ENCODE assay signal across 8 mouse cellular contexts in the genomic region with DNA sequence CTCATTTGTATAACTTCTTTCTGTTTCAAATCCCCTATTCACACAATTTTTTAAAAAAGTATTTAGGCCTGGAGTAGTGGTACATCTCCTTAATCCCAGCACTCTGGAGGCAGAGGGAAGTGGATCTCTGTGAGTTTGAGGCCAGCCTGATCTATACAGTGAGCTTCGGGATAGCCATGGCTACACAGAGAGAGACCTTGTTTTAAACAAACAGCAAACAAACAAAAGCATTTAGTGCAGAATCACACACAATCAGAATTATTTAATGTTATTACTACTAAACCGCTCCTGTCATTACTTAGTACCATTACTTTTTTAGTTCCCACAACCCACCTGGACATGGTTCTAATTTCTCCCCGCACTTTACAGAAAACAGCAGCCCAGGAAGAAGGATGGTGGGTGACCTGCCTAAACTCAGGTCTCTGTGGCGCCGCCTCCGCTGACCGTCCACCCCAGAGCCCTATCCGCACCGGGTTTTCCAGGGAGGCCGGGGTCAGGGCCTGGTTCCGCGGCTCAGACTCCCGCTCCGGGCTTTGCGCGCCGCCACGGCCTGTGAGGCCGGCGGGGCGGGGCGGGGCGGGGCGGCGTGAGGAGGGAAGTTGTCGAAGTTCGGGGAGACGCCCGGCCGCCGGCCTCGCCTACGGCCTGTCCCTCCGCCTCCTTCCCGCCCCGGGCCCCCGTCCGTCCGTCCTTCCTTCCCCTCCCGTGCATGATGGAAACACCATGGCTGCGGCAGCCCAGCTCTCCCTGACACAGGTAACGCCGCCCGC. TPM values are rescaled to one million over a fixed set of nuclear protein-coding genes. Genes with fewer than 3 reads are reported as not detected.
DNase-seq lines count a peak whose midpoint lies in the region; ATAC-seq and TF ChIP-seq lines count a peak whose summit lies in the region.

A gene (plus strand): TSS at position 580 of the 770 bp plus-strand sequence.

- TF ChIP-seq CTCF in liver, adult 2 months (IDR thresholded peaks at IDR 0.05; ENCODE audit: low read depth, low read length), result no peak

- H3K36me3 ChIP-seq in heart, embryonic 11.5 days (ENCODE audit: control insufficient read depth, insufficient read depth, low read length), result no peaks in the 10 kb centered on the region
- no peaks in the 10 kb centered on the region for H3K36me3 ChIP-seq in kidney, embryonic 16.5 days (ENCODE audit: insufficient read depth, low read length)
- H3K36me3 ChIP-seq in liver, adult 2 months (ENCODE audit: control insufficient read depth, insufficient read depth, low read length), result no peaks in the 10 kb centered on the region
- H3K36me3 ChIP-seq in myocyte (ENCODE audit: control insufficient read depth, insufficient read depth), result no peaks in the 10 kb centered on the region
- no peaks in the 10 kb centered on the region for H3K36me3 ChIP-seq in splenic B cell, adult 2 months (ENCODE audit: control insufficient read depth, insufficient read depth, low read length, poor library complexity, severe bottlenecking)

- H3K4me3 ChIP-seq in heart, embryonic 11.5 days (ENCODE audit: low read depth, low read length), result peak within 1 kb of the TSS; percentile 81
- H3K4me3 ChIP-seq in kidney, embryonic 16.5 days (ENCODE audit: low read length), result peak within 1 kb of the TSS; percentile 93
- peak within 1 kb of the TSS; percentile 77 for H3K4me3 ChIP-seq in liver, adult 2 months (ENCODE audit: insufficient read depth, low read depth, low read length)
- H3K4me3 ChIP-seq in myocyte, result peak within 1 kb of the TSS; percentile 65

- H3K9me3 ChIP-seq in heart, embryonic 11.5 days (replicated peaks; ENCODE audit: control insufficient read depth, low read length), result no peaks in the 10 kb centered on the region
- no peaks in the 10 kb centered on the region for H3K9me3 ChIP-seq in kidney, embryonic 16.5 days (ENCODE audit: low read length)

- TF ChIP-seq POLR2A in liver, adult 2 months (IDR thresholded peaks at IDR 0.05; ENCODE audit: extremely low read depth, insufficient read depth, low read length), result peak; percentile 78
- TF ChIP-seq POLR2A in myocyte (IDR thresholded peaks at IDR 0.05; ENCODE audit: insufficient read length, low read depth), result peak; percentile 86

- no peaks in the 10 kb centered on the region; the same call in 1 of the 2 replicates for H3K4me1 ChIP-seq in heart, embryonic 11.5 days (ENCODE audit: control insufficient read depth, insufficient read depth, low read length)
- H3K4me1 ChIP-seq in kidney, embryonic 16.5 days (ENCODE audit: insufficient read depth, low read length), result peaks cover 17% of the 10 kb centered on the region
- peaks cover 10% of the 10 kb centered on the region for H3K4me1 ChIP-seq in liver, adult 2 months (ENCODE audit: control insufficient read depth, insufficient read depth, low read length)

- no peaks in the 10 kb centered on the region for H3K27me3 ChIP-seq in heart, embryonic 11.5 days (ENCODE audit: control insufficient read depth, insufficient read depth, low read length)
- H3K27me3 ChIP-seq in kidney, embryonic 16.5 days (ENCODE audit: insufficient read depth, low read length), result no peaks in the 10 kb centered on the region
- no peaks in the 10 kb centered on the region for H3K27me3 ChIP-seq in liver, adult 2 months (ENCODE audit: control insufficient read depth, insufficient read depth, low read length)
- H3K27me3 ChIP-seq in myocyte (ENCODE audit: control insufficient read depth, insufficient read depth, insufficient read length), result no peaks in the 10 kb centered on the region
- no peaks in the 10 kb centered on the region for H3K27me3 ChIP-seq in splenic B cell, adult 2 months (ENCODE audit: control insufficient read depth, insufficient read depth, low read length, poor library complexity, severe bottlenecking)

- peak within 1 kb of the TSS; percentile 81 for H3K9ac ChIP-seq in heart, embryonic 11.5 days (ENCODE audit: low read depth, low read length)
- peak within 1 kb of the TSS; percentile 93 for H3K9ac ChIP-seq in kidney, embryonic 16.5 days (replicated peaks; ENCODE audit: low read length)
- peak within 1 kb of the TSS; percentile 97 for H3K9ac ChIP-seq in liver, adult 2 months (ENCODE audit: low read depth, low read length)

- H3ac ChIP-seq in myocyte (ENCODE audit: control insufficient read depth, insufficient read length), result peak within 1 kb of the TSS; percentile 57

- peak within 1 kb of the TSS; percentile 59 for H3K4me2 ChIP-seq in heart, embryonic 11.5 days
- H3K4me2 ChIP-seq in kidney, embryonic 16.5 days (replicated peaks; ENCODE audit: low read depth, low read length), result peak within 1 kb of the TSS; percentile 83
- H3K4me2 ChIP-seq in myocyte (ENCODE audit: low read depth), result peak within 1 kb of the TSS; percentile 94

- 4% methylated on average over 36 of the region's 44 CpGs for WGBS in heart, embryonic 11.5 days (ENCODE audit: insufficient replicate concordance)
- WGBS in kidney, embryonic 16.5 days, result 2% methylated on average over 36 of the region's 44 CpGs
- WGBS in liver, adult 2 months, result 6% methylated on average over 28 of the region's 44 CpGs

- H3K27ac ChIP-seq in heart, embryonic 11.5 days (ENCODE audit: low read depth, low read length), result peak within 1 kb of the TSS; percentile 70
- peak within 1 kb of the TSS; percentile 77 for H3K27ac ChIP-seq in kidney, embryonic 16.5 days (ENCODE audit: low read length)
- peak within 1 kb of the TSS; percentile 29 for H3K27ac ChIP-seq in liver, adult 2 months (replicated peaks; ENCODE audit: insufficient read depth, low read depth, low read length)

- H3K79me2 ChIP-seq in liver, adult 2 months (ENCODE audit: control insufficient read depth, insufficient read depth, low read length), result peaks cover 20% of the 10 kb centered on the region
- H3K79me2 ChIP-seq in myocyte (ENCODE audit: control insufficient read depth, insufficient read depth), result peaks cover 38% of the 10 kb centered on the region

- DNase-seq in B cell, adult 2 months, result peak; percentile 93
- peak; percentile 92 for DNase-seq in brain, adult 2 months (ENCODE audit: low read depth, low spot score)
- peak; percentile 70 for DNase-seq in liver, adult 2 months (ENCODE audit: extremely low read depth, low read depth, low spot score)
- peak; percentile 93 for DNase-seq in splenic B cell, adult 2 months (ENCODE audit: low read depth, low spot score)

- peak; percentile 84 for ATAC-seq in erythroblast, adult 5-6 weeks (replicated peaks; ENCODE audit: low FRiP score, poor library complexity, severe bottlenecking)
- ATAC-seq in heart, embryonic 11.5 days (replicated peaks; ENCODE audit: insufficient number of reproducible peaks, low FRiP score, low TSS enrichment), result peak; percentile 95
- ATAC-seq in kidney, embryonic 16.5 days (ENCODE audit: low FRiP score, low TSS enrichment), result peak; percentile 97

TF ChIP-seq in myocyte, 11 proteins besides CTCF, POLR2A, EP300 and RAD21:
- peak; percentile 28 for TF ChIP-seq SRF (IDR thresholded peaks at IDR 0.05; ENCODE audit: control insufficient read depth, insufficient read length, low read depth)
- no peak for TF ChIP-seq E2F4 (IDR thresholded peaks at IDR 0.05; ENCODE audit: insufficient read depth)
- TF ChIP-seq MYOD1 (IDR thresholded peaks at IDR 0.05; ENCODE audit: control insufficient read depth in 1 of 3, insufficient read length in 2 of 3, low read depth in 2 of 3), result peak in 1 of 3 experiments; percentile 36
- peak; percentile 90 for TF ChIP-seq POLR2AphosphoS2 (IDR thresholded peaks at IDR 0.05; ENCODE audit: insufficient read length, low read depth)
- no peak for TF ChIP-seq USF1 (IDR thresholded peaks at IDR 0.05; ENCODE audit: low read depth)
- TF ChIP-seq MYOG (IDR thresholded peaks at IDR 0.05; ENCODE audit: control insufficient read depth in 1 of 3, insufficient read depth in 1 of 3, insufficient read length in 2 of 3, low read depth in 2 of 3), result peak in 2 of 3 experiments; percentile 31 to 59
- TF ChIP-seq MAX (IDR thresholded peaks at IDR 0.05; ENCODE audit: low read depth), result no peak

RNA-seq across cellular contexts. Expression of the gene that starts here (rescaled TPM):
- total RNA-seq in erythroblast, adult 5-6 weeks (2015; ENCODE audit: low replicate concordance), result 62.3 and 67.7 TPM in 2 replicates
- 53.4 and 81.4 TPM in 2 replicates for total RNA-seq in erythroblast, adult 5-6 weeks (2017; ENCODE audit: low replicate concordance)
- 38.5 and 45.6 TPM in 2 replicates for polyA plus RNA-seq in heart, embryonic 11.5 days (2014; fragmentation: Nextera tagmentation; extraction: Ambion mirVana)
- 36.3 and 39.1 TPM in 2 replicates for polyA plus RNA-seq in kidney, embryonic 16.5 days (2015; fragmentation: Nextera tagmentation; extraction: Ambion mirVana)
- 29.6 and 33.5 TPM in 2 replicates for total RNA-seq in liver, adult 2 months (2014; rRNA removed)
- polyA plus RNA-seq in liver, adult 2 months (2012; rRNA removed), result 4.7 and 5.5 TPM in 2 replicates
- 23.7 TPM for polyA plus RNA-seq in myocyte (2012; fragmentation: generic; extraction: Trizol)

Comparison
In these comparisons a context has a peak if more than half of its experiments do, and no peak if none do; other contexts are left out.
1. Peak in every context shown above with its lines: DNase-seq, ATAC-seq, H3K4me3 ChIP-seq and H3K27ac ChIP-seq.